Mouse (Mus musculus) MN1 (cell line): ENCODE results near the gene Vmn1r1.
A peak's percentile ranks its signal among the peaks of the same experiment; 100 is the strongest.

Source experiments
- DNase-seq: peaks from one replicate; pipeline ENCODE4 v3.0.0-alpha.2; 2016; ENCODE audit warnings: low spot score

Vmn1r1 gene

GRCm38 (mm10) chr1:182137204-182138125 lies 26.8 kb downstream of the Vmn1r1 start:
- no peak for DNase-seq

GRCm38 (mm10) chr1:182130830-182131229 lies 33.5 kb downstream of the Vmn1r1 start:
- DNase-seq = no peak

- DNase-seq = peak; percentile 86
Measured at GRCm38 (mm10) chr1:182124924-182125368, 39.3 kb downstream of the Vmn1r1 start.

GRCm38 (mm10) chr1:182124506-182124905 lies 39.8 kb downstream of the Vmn1r1 start, which contains the start of gene Srp9:
TSS of gene Srp9 (plus strand) at chr1:182124737.
- DNase-seq = peak; percentile 99

GRCm38 (mm10) chr1:182122413-182122812 lies 41.9 kb downstream of the Vmn1r1 start:
- DNase-seq = no peak

GRCm38 (mm10) chr1:182115651-182116408 lies 48.5 kb downstream of the Vmn1r1 start:
- peak; percentile 73 for DNase-seq

GRCm38 (mm10) chr1:182115197-182115596 lies 49.1 kb downstream of the Vmn1r1 start:
- peak; percentile 54 for DNase-seq

GRCm38 (mm10) chr1:182113587-182114500 lies 50.4 kb downstream of the Vmn1r1 start:
- peak; percentile 42 for DNase-seq

GRCm38 (mm10) chr1:182113131-182113530 lies 51.2 kb downstream of the Vmn1r1 start:
- no peak for DNase-seq

GRCm38 (mm10) chr1:182112385-182112784 lies 51.9 kb downstream of the Vmn1r1 start:
- DNase-seq = peak; percentile 35

- peak; percentile 47 for DNase-seq
Measured at GRCm38 (mm10) chr1:182111386-182112317, 52.6 kb downstream of the Vmn1r1 start.

- DNase-seq = peak; percentile 95
Measured at GRCm38 (mm10) chr1:182110708-182111385, 53.4 kb downstream of the Vmn1r1 start.

GRCm38 (mm10) chr1:182110185-182110584 lies 54.1 kb downstream of the Vmn1r1 start:
- no peak for DNase-seq

GRCm38 (mm10) chr1:182108397-182109099 lies 55.7 kb downstream of the Vmn1r1 start:
- no peak for DNase-seq

- no peak for DNase-seq
Measured at GRCm38 (mm10) chr1:182107251-182107650, 57.0 kb downstream of the Vmn1r1 start.

GRCm38 (mm10) chr1:182105023-182105422 lies 59.3 kb downstream of the Vmn1r1 start:
- DNase-seq = peak; percentile 84
